Mouse (Mus musculus) kidney, adult 2 months (tissue): ENCODE measurements at regions not wholly inside any gene's neighbourhood (a gene's known extent, or its start where the extent isn't known, plus 50 kb on each side); places are given as distances from the start of the nearest gene placed in this dataset.

Source experiments
- DNase-seq: peaks from one replicate; pipeline ENCODE4 v3.0.0; 2021
- H3K27ac ChIP-seq: fragments of 200-500 bp; 2 replicates; pipeline ENCODE4 v1.5.1; 2012; ENCODE audit warnings: low read depth, low read length, control low read depth, inconsistent platforms; ENCODE audit not compliant: insufficient read depth
- H3K27me3 ChIP-seq: fragments of 200-500 bp; replicated peaks from 2 replicates; pipeline ENCODE4 v1.6.1; 2012; ENCODE audit warnings: mild to moderate bottlenecking, moderate library complexity, low read length, inconsistent platforms; ENCODE audit not compliant: control insufficient read depth, insufficient read depth
- H3K36me3 ChIP-seq: fragments of 200-500 bp; 2 replicates; pipeline ENCODE4 v1.6.1; 2012; ENCODE audit warnings: mild to moderate bottlenecking, moderate library complexity, low read length, inconsistent platforms; ENCODE audit not compliant: control insufficient read depth, insufficient read depth
- H3K4me1 ChIP-seq: fragments of 200-500 bp; 2 replicates; pipeline ENCODE4 v1.6.1; 2011; ENCODE audit warnings: low read length; ENCODE audit not compliant: control insufficient read depth, insufficient read depth
- H3K4me3 ChIP-seq: fragments of 200-500 bp; 2 replicates; pipeline ENCODE4 v1.5.1; 2011; ENCODE audit warnings: mild to moderate bottlenecking, low read depth, low read length, control low read depth; ENCODE audit not compliant: insufficient read depth
- CTCF ChIP-seq: fragments of 200-500 bp; conservative IDR thresholded peaks from 2 replicates; pipeline ENCODE4 v1.5.1; 2011; ENCODE audit warnings: low read depth, mild to moderate bottlenecking, control low read depth, low read length, moderate library complexity, mixed read lengths; ENCODE audit not compliant: insufficient read depth, insufficient read length
- POLR2A ChIP-seq: fragments of 200-500 bp; IDR thresholded peaks from one replicate; pipeline ENCODE4 v1.6.1; 2011; ENCODE audit warnings: low read depth, low read length, control low read depth
- WGBS: fragments of 180-500 bp; shearing (Covaris S2); methylation state at CpG from one replicate; pipeline ENCODE4 v1.1.7; 2018; 5-methylcytosine and 5-hydroxymethylcytosine counted together

DNA sequence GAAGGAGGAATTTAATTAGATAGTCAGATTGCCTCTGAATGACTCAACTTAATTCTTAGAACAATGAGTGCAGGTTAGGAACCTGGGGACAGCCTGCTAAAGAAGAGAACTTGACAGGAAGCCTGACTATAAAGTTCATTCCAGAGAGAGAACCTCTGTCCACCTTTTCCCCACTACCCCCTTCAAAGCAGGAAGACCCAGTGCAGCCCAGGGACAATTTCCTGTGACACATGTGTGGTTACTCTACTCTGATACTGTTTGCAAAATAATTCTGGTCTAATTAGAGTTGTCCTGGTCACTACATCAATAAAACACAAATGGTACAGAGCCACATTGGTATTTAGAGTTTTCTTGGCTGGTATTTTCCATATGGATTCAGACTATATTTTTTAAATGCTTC is 65.5 kb upstream of the Jade1 start:
- no peaks in the 10 kb centered on the region for H3K27me3 ChIP-seq
- TF ChIP-seq CTCF (no peak), POLR2A (no peak)
- DNase-seq, result no peak
- H3K4me1 ChIP-seq, result peaks cover 11% of the 10 kb centered on the region; the same call in 1 of the 2 replicates
- no peak overlapping the region for H3K4me3 ChIP-seq
- no peak overlapping the region for H3K27ac ChIP-seq
- no peaks in the 10 kb centered on the region for H3K36me3 ChIP-seq

DNA sequence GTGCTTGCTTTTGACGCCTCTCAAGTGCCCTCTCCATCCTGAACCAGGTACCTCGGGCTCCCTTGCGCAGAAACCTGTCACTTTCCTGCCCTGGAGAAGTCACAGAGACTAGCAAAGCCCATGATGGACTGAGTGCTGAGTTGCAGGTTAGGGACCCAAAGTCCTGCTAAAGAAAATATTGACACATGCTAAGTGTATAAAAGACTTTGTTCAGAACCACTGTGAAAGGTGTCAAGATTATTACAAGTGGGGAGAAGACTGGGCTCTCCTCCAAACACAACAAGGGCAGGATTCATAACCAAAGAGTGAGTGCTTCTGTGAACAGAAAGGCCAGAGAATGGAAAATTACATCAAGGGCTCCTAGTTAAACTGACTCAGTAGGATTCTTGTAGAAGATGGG is 66.0 kb upstream of the Jade1 start:
- WGBS, result 69% methylated on average over 3 of the region's 3 CpGs
- H3K4me3 ChIP-seq, result no peak overlapping the region
- peak; percentile 70 for DNase-seq
- no peaks in the 10 kb centered on the region for H3K27me3 ChIP-seq
- TF ChIP-seq CTCF (no peak), POLR2A (no peak)
- peaks cover 11% of the 10 kb centered on the region; the same call in 1 of the 2 replicates for H3K4me1 ChIP-seq
- no peak overlapping the region for H3K27ac ChIP-seq
- H3K36me3 ChIP-seq, result no peaks in the 10 kb centered on the region

DNA sequence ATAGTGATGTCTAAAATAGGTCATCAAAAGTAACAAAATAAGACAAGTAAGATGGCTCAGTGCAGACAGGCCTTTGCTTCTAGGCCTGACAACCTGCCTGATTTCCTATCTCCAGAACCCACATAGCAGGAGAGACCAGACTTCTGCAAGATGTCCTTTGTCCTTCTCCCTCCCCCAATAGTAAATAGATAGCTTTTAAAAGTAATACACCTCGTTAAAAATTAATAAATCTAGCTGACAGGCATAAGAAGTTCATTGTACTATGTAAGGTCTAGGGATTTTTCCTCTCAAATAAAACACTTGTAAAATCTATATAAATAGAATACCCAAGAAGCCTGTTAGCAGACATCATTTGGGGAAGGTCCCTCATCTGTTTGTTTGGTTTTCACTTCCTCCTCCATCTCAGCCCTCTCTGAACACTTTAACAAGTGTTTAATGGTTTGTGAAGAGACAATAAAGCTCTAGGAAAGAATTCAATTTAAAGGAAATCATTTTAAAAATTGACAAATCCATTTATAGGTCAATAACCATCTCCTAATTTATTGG is 67.2 kb upstream of the Jade1 start:
- Histone ChIP-seq H3K27ac (no peak overlapping the region), H3K4me3 (no peak overlapping the region), H3K27me3 (no peaks in the 10 kb centered on the region), H3K36me3 (no peaks in the 10 kb centered on the region), H3K4me1 (peaks cover 11% of the 10 kb centered on the region; the same call in 1 of the 2 replicates)
- 16% methylated on average over 1 of the region's 1 CpGs for WGBS
- no peak for DNase-seq
- TF ChIP-seq POLR2A (no peak), CTCF (no peak)

DNA sequence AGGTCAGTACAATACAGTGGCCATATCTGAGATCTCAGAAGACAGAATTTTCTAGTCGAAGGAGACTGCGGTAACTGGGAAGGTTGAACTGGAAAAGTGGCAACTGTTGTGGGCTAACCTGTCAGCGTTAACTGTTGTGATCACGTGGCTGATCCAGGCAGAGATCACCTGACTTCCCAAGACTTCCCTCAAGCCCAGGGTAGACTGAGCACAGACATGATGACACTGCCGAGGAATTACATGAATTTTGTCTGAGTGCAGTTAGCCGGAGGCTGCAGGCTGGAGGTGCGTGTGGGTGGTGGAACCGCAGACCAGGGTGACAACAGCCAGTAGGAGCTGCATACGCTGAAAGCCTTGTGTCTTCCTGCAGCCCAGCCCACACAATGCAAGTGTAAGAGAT is 70.6 kb upstream of the Jade1 start:
- no peak for DNase-seq
- Histone ChIP-seq H3K4me3 (no peak overlapping the region), H3K4me1 (peaks cover 11% of the 10 kb centered on the region; the same call in 1 of the 2 replicates), H3K27ac (no peak overlapping the region), H3K36me3 (no peaks in the 10 kb centered on the region), H3K27me3 (no peaks in the 10 kb centered on the region)
- WGBS, result 82% methylated on average over 9 of the region's 9 CpGs
- TF ChIP-seq POLR2A, result no peak
- TF ChIP-seq CTCF, result no peak

DNA sequence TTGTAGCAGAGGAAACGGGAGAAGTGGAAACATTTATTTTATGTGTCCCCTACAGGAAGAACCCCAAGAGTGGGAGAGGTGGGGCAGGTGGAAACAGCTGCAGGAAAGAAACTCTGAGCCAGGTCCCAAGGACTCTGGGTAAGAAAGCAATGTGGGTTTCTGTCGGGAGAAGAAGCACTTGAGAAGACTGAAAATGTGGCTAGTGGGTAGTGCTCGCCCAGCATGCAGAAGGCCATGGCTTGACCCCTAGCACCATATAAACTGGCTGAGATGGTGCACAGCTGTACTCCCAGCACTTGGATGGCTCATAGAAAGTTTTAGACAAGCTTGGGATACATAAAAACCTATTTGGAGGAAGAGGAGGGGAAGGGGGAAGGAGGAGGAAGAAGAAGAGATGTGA is 71.9 kb upstream of the Jade1 start:
- Histone ChIP-seq H3K27ac (no peak overlapping the region), H3K4me1 (0 out of 2 replicates have a peak, but pooled peaks cover 2% of the 10 kb centered on the region), H3K27me3 (no peaks in the 10 kb centered on the region), H3K4me3 (no peak overlapping the region), H3K36me3 (no peaks in the 10 kb centered on the region)
- TF ChIP-seq POLR2A (no peak), CTCF (no peak)
- no peak for DNase-seq
- 65% methylated on average over 3 of the region's 3 CpGs for WGBS

DNA sequence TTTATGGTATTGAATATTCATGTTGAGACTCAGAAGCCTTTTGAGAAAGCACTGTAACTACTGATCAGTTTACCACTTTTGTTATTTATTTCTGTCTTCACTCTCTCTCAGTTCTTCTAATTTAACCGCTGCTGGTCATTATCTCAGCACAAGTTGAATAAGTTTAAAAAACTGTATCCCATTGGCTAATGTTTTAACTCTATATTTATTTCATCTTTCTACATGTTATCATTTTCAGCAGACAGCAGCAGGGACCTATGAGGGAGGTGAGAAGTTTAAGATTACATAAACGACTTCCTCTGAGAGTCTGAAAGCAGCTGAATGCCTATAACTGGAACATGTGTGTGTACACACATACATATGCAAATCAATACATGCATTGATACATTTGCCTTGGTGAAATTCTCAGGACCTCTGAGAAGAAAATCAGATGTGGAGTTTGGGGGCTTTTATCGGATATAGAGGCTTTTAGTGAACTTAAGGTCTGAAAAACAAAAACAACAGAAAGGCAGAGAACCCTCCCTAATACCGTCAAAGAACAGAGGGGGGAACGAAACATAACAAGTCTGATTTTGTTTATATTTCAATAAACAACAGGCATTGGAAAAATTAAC is 72.5 kb upstream of the Jade1 start:
- 63% methylated on average over 5 of the region's 5 CpGs for WGBS
- Histone ChIP-seq H3K27ac (no peak overlapping the region), H3K36me3 (no peaks in the 10 kb centered on the region), H3K27me3 (no peaks in the 10 kb centered on the region), H3K4me1 (no peaks in the 10 kb centered on the region), H3K4me3 (no peak overlapping the region)
- TF ChIP-seq CTCF, result no peak
- no peak for TF ChIP-seq POLR2A
- DNase-seq, result no peak

DNA sequence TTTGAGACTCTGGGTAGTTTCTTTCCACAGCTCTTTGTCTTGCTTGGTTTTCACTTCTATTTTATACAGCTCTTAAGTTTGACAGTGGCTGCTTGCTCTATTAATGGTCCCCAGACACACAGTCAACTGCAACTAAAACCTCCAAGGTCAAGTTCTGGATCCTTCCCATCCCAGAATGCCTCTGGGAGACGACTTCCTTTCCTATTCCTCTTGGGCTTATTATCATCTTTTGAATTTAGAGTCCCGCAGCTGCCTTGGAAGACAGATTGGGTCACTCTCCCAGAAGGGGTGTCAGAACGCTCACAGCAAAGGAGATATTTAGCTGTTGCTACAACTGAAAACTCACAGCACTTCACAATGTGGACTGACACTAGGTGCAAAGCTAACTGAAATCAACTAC is 75.3 kb upstream of the Jade1 start:
- no peaks in the 10 kb centered on the region for H3K27me3 ChIP-seq
- WGBS, result 68% methylated on average over 3 of the region's 3 CpGs
- H3K36me3 ChIP-seq, result no peaks in the 10 kb centered on the region
- no peak for DNase-seq
- TF ChIP-seq POLR2A (no peak), CTCF (no peak)
- H3K4me3 ChIP-seq, result no peak overlapping the region
- H3K27ac ChIP-seq, result no peak overlapping the region
- H3K4me1 ChIP-seq, result no peaks in the 10 kb centered on the region
